Mouse (Mus musculus): ENCODE measurements around the gene 9130213A22Rik.
A peak's percentile ranks its signal among the peaks of the same experiment; 100 is the strongest.

Gene 9130213A22Rik

GRCm38 (mm10) chr11:69123693-69124497 lies 1.5 kb upstream of the 9130213A22Rik start:
- peak; percentile 91 for DNase-seq (ENCODE audit: low spot score)

GRCm38 (mm10) chr11:69123056-69123692 lies 785 bp upstream of the 9130213A22Rik start:
- peak; percentile 95 for DNase-seq (ENCODE audit: low spot score)

GRCm38 (mm10) chr11:69121741-69122335 lies 551 bp downstream of the 9130213A22Rik start:
- DNase-seq (ENCODE audit: low spot score) = no peak

GRCm38 (mm10) chr11:69121001-69121740 lies 1.2 kb downstream of the 9130213A22Rik start:
- no peak for DNase-seq (ENCODE audit: low spot score)

- no peak for DNase-seq (ENCODE audit: low spot score)
Observed at GRCm38 (mm10) chr11:69120221-69121000, 2.0 kb downstream of the 9130213A22Rik start, which contains the start of gene Hes7. Gene Hes7 (plus strand): TSS chr11:69120404.

- DNase-seq (ENCODE audit: low spot score) = no peak
Observed at GRCm38 (mm10) chr11:69119446-69120155, 2.8 kb downstream of the 9130213A22Rik start.

GRCm38 (mm10) chr11:69118765-69119164 lies 3.6 kb downstream of the 9130213A22Rik start:
- DNase-seq (ENCODE audit: low spot score) = peak; percentile 89

GRCm38 (mm10) chr11:69117737-69118695 lies 4.4 kb downstream of the 9130213A22Rik start:
- no peak for DNase-seq (ENCODE audit: low spot score)

GRCm38 (mm10) chr11:69116843-69117242 lies 5.5 kb downstream of the 9130213A22Rik start:
- no peak for DNase-seq (ENCODE audit: low spot score)

- no peak for DNase-seq (ENCODE audit: low spot score)
Observed at GRCm38 (mm10) chr11:69114621-69115020, 7.8 kb downstream of the 9130213A22Rik start.

- no peak for DNase-seq (ENCODE audit: low spot score)
Observed at GRCm38 (mm10) chr11:69114018-69114417, 8.4 kb downstream of the 9130213A22Rik start.

GRCm38 (mm10) chr11:69111865-69112264 lies 10.5 kb downstream of the 9130213A22Rik start:
- no peak for DNase-seq (ENCODE audit: low spot score)

- DNase-seq (ENCODE audit: low spot score) = no peak
Observed at GRCm38 (mm10) chr11:69111051-69111810, 11.2 kb downstream of the 9130213A22Rik start.

GRCm38 (mm10) chr11:69110319-69111046 lies 11.9 kb downstream of the 9130213A22Rik start:
- peak; percentile 81 for DNase-seq (ENCODE audit: low spot score)

- DNase-seq (ENCODE audit: low spot score) = no peak
Observed at GRCm38 (mm10) chr11:69109032-69109900, 13.1 kb downstream of the 9130213A22Rik start.

- no peak for DNase-seq (ENCODE audit: low spot score)
Observed at GRCm38 (mm10) chr11:69108223-69108622, 14.2 kb downstream of the 9130213A22Rik start.

GRCm38 (mm10) chr11:69107676-69108075 lies 14.7 kb downstream of the 9130213A22Rik start:
- DNase-seq (ENCODE audit: low spot score) = no peak

All from layer of hippocampus, adult 9-10 months (tissue).